8 mouse cellular contexts compared by ENCODE assay signal in genomic region chr17:5942156-5942555, GRCm38 (mm10). TPM values are rescaled to one million over a fixed set of nuclear protein-coding genes. Genes with fewer than 3 reads are reported as not detected.
DNase-seq lines count a peak whose midpoint lies in the region; ATAC-seq and TF ChIP-seq lines count a peak whose summit lies in the region.

No protein-coding gene starts in this region.

- H3K27ac ChIP-seq in forebrain, embryonic 14.5 days (ENCODE audit: low read depth, low read length), result no peak overlapping the region
- no peak overlapping the region for H3K27ac ChIP-seq in forebrain, embryonic 11.5 days (ENCODE audit: low read depth, low read length)
- H3K27ac ChIP-seq in lung, embryonic 14.5 days (ENCODE audit: low read depth), result no peak overlapping the region
- no peak overlapping the region for H3K27ac ChIP-seq in hindbrain, embryonic 14.5 days
- no peak overlapping the region for H3K27ac ChIP-seq in neural tube, embryonic 13.5 days (replicated peaks)

- no peak for ATAC-seq in forebrain, embryonic 14.5 days
- no peak for ATAC-seq in forebrain, embryonic 11.5 days (replicated peaks; ENCODE audit: low FRiP score)
- no peak for ATAC-seq in lung, embryonic 14.5 days (ENCODE audit: insufficient read depth)
- ATAC-seq in hindbrain, embryonic 14.5 days (ENCODE audit: low FRiP score), result no peak
- ATAC-seq in neural tube, embryonic 13.5 days (ENCODE audit: low read depth), result no peak
- no peak for ATAC-seq in megakaryocyte progenitor cell, adult 5-6 weeks (replicated peaks; ENCODE audit: poor library complexity)

- no peak for DNase-seq in forebrain, embryonic 14.5 days (ENCODE audit: low spot score)
- DNase-seq in forebrain, embryonic 11.5 days (ENCODE audit: low spot score), result no peak
- no peak for DNase-seq in lung, embryonic 14.5 days
- no peak for DNase-seq in lung, postnatal 14 days
- no peak for DNase-seq in hindbrain, embryonic 14.5 days (ENCODE audit: low spot score)
- no peak for DNase-seq in gastrocnemius, postnatal 25 days

- WGBS in forebrain, embryonic 14.5 days, result 78% methylated on average over 3 of the region's 3 CpGs
- 86% methylated on average over 3 of the region's 3 CpGs for WGBS in forebrain, embryonic 11.5 days
- WGBS in lung, embryonic 14.5 days, result 61% methylated on average over 3 of the region's 3 CpGs
- WGBS in hindbrain, embryonic 14.5 days, result 83% methylated on average over 3 of the region's 3 CpGs
- WGBS in neural tube, embryonic 13.5 days, result 82% methylated on average over 3 of the region's 3 CpGs

- H3K27me3 ChIP-seq in forebrain, embryonic 14.5 days (replicated peaks; ENCODE audit: control insufficient read depth, insufficient read depth, low read length), result peaks cover 28% of the 10 kb centered on the region
- peaks cover 18% of the 10 kb centered on the region for H3K27me3 ChIP-seq in forebrain, embryonic 11.5 days (ENCODE audit: control insufficient read depth, insufficient read depth, low read length)
- 0 out of 2 replicates have a peak, but pooled peaks cover 3% of the 10 kb centered on the region for H3K27me3 ChIP-seq in lung, embryonic 14.5 days (ENCODE audit: insufficient read depth, low read length)
- H3K27me3 ChIP-seq in hindbrain, embryonic 14.5 days (ENCODE audit: control insufficient read depth, insufficient read depth, low read length), result peaks cover 25% of the 10 kb centered on the region
- peaks cover 41% of the 10 kb centered on the region for H3K27me3 ChIP-seq in neural tube, embryonic 13.5 days

- no peaks in the 10 kb centered on the region for H3K9me3 ChIP-seq in forebrain, embryonic 14.5 days (replicated peaks; ENCODE audit: control insufficient read depth, low read length)
- H3K9me3 ChIP-seq in forebrain, embryonic 11.5 days (ENCODE audit: control insufficient read depth, low read length), result no peaks in the 10 kb centered on the region
- no peaks in the 10 kb centered on the region for H3K9me3 ChIP-seq in lung, embryonic 14.5 days (ENCODE audit: low read depth, low read length)
- H3K9me3 ChIP-seq in hindbrain, embryonic 14.5 days (ENCODE audit: control insufficient read depth, low read length), result no peaks in the 10 kb centered on the region
- no peaks in the 10 kb centered on the region for H3K9me3 ChIP-seq in neural tube, embryonic 13.5 days

- H3K36me3 ChIP-seq in forebrain, embryonic 14.5 days (ENCODE audit: control insufficient read depth, insufficient read depth, low read length), result no peaks in the 10 kb centered on the region
- no peaks in the 10 kb centered on the region for H3K36me3 ChIP-seq in forebrain, embryonic 11.5 days (ENCODE audit: control insufficient read depth, insufficient read depth, low read length)
- H3K36me3 ChIP-seq in lung, embryonic 14.5 days (ENCODE audit: insufficient read depth), result no peaks in the 10 kb centered on the region
- no peaks in the 10 kb centered on the region for H3K36me3 ChIP-seq in hindbrain, embryonic 14.5 days (replicated peaks; ENCODE audit: control insufficient read depth, insufficient read depth)
- no peaks in the 10 kb centered on the region for H3K36me3 ChIP-seq in neural tube, embryonic 13.5 days

- H3K4me2 ChIP-seq in forebrain, embryonic 14.5 days (ENCODE audit: low read length), result peak overlapping the region; percentile 80; the same call in 1 of the 2 replicates
- no peak overlapping the region for H3K4me2 ChIP-seq in forebrain, embryonic 11.5 days (ENCODE audit: low read depth, low read length, severe bottlenecking)
- H3K4me2 ChIP-seq in lung, embryonic 14.5 days, result peak overlapping the region; percentile 82
- no peak overlapping the region for H3K4me2 ChIP-seq in hindbrain, embryonic 14.5 days (replicated peaks)
- peak overlapping the region; percentile 79 for H3K4me2 ChIP-seq in neural tube, embryonic 13.5 days

- no peak for TF ChIP-seq CTCF in lung, embryonic 14.5 days (IDR thresholded peaks at IDR 0.05; ENCODE audit: low read depth)

- no peak overlapping the region for H3K9ac ChIP-seq in forebrain, embryonic 14.5 days (ENCODE audit: low read length)
- no peak overlapping the region for H3K9ac ChIP-seq in forebrain, embryonic 11.5 days (ENCODE audit: low read length)
- no peak overlapping the region for H3K9ac ChIP-seq in lung, embryonic 14.5 days
- H3K9ac ChIP-seq in hindbrain, embryonic 14.5 days, result no peak overlapping the region
- H3K9ac ChIP-seq in neural tube, embryonic 13.5 days, result no peak overlapping the region

- no peak overlapping the region for H3K4me3 ChIP-seq in forebrain, embryonic 14.5 days (ENCODE audit: low read depth, low read length)
- H3K4me3 ChIP-seq in forebrain, embryonic 11.5 days (ENCODE audit: low read depth, low read length), result no peak overlapping the region
- H3K4me3 ChIP-seq in lung, embryonic 14.5 days (ENCODE audit: low read depth, low read length), result peak overlapping the region; percentile 64
- peak overlapping the region; percentile 48; the same call in 1 of the 2 replicates for H3K4me3 ChIP-seq in hindbrain, embryonic 14.5 days (replicated peaks; ENCODE audit: low read length)
- H3K4me3 ChIP-seq in neural tube, embryonic 13.5 days, result 0 out of 2 replicates have a peak overlapping the region, but pooled peaks have one; percentile 51

- H3K4me1 ChIP-seq in forebrain, embryonic 14.5 days (ENCODE audit: control insufficient read depth, insufficient read depth, low read length), result no peaks in the 10 kb centered on the region
- no peaks in the 10 kb centered on the region for H3K4me1 ChIP-seq in forebrain, embryonic 11.5 days (replicated peaks; ENCODE audit: control insufficient read depth, insufficient read depth, low read length)
- 0 out of 2 replicates have a peak, but pooled peaks cover 5% of the 10 kb centered on the region for H3K4me1 ChIP-seq in lung, embryonic 14.5 days (ENCODE audit: insufficient read depth)
- H3K4me1 ChIP-seq in hindbrain, embryonic 14.5 days (replicated peaks; ENCODE audit: control insufficient read depth, insufficient read depth, low read length), result no peaks in the 10 kb centered on the region; the same call in 1 of the 2 replicates
- H3K4me1 ChIP-seq in neural tube, embryonic 13.5 days (replicated peaks), result peaks cover 15% of the 10 kb centered on the region

RNA-seq across cellular contexts. Expression of gene Synj2, which starts 1.1 kb away (rescaled TPM):
- 0.72 and 0.90 TPM in 2 replicates for polyA plus RNA-seq in forebrain, embryonic 14.5 days (2014; fragmentation: Nextera tagmentation; extraction: Ambion mirVana)
- polyA plus RNA-seq in forebrain, embryonic 11.5 days (2014; fragmentation: Nextera tagmentation; extraction: Ambion mirVana), result 1.0 and 1.2 TPM in 2 replicates
- polyA plus RNA-seq in lung, embryonic 14.5 days (2014; fragmentation: Nextera tagmentation; extraction: Ambion mirVana), result 3.6 TPM in 2 replicates
- polyA plus RNA-seq in hindbrain, embryonic 14.5 days (2014; fragmentation: Nextera tagmentation; extraction: Ambion mirVana), result 1.3 and 1.9 TPM in 2 replicates
- polyA plus RNA-seq in neural tube, embryonic 13.5 days (2015; fragmentation: Nextera tagmentation; extraction: Ambion mirVana), result 1.4 and 1.7 TPM in 2 replicates
- 7.5 and 8.3 TPM in 2 replicates for total RNA-seq in megakaryocyte progenitor cell, adult 5-6 weeks (2015)
- 9.8 and 11.0 TPM in 2 replicates for total RNA-seq in megakaryocyte progenitor cell, adult 5-6 weeks (2017)
- 10 to 100 TPM; 35.8 to 48.7 TPM for total RNA-seq in gastrocnemius, postnatal 25 days (2021)

Comparison
In these comparisons a context has a peak if more than half of its experiments do, and no peak if none do; other contexts are left out.
1. H3K4me2 ChIP-seq: peak in forebrain, embryonic 14.5 days (single experiment), lung, embryonic 14.5 days (single experiment) and neural tube, embryonic 13.5 days (single experiment); none in forebrain, embryonic 11.5 days (single experiment) and hindbrain, embryonic 14.5 days (single experiment).
2. H3K4me3 ChIP-seq: peak in lung, embryonic 14.5 days (single experiment), hindbrain, embryonic 14.5 days (single experiment) and neural tube, embryonic 13.5 days (single experiment); none in forebrain, embryonic 14.5 days (single experiment) and forebrain, embryonic 11.5 days (single experiment).